Mouse (Mus musculus) thymus, adult 2 months (tissue): ENCODE measurements around the gene Bdkrb2.

Experiments
- CTCF ChIP-seq: fragments of 200-500 bp; IDR thresholded peaks from 2 replicates; pipeline ENCODE4 v1.5.1; 2012; ENCODE audit warnings: mild to moderate bottlenecking, control low read depth, low read length, moderate library complexity, borderline replicate concordance; ENCODE audit not compliant: control insufficient read depth, poor library complexity, insufficient read depth; ENCODE audit errors: extremely low read depth
- POLR2A ChIP-seq: fragments of 200-500 bp; IDR thresholded peaks from 2 replicates; pipeline ENCODE4 v1.6.1; 2012; ENCODE audit warnings: mild to moderate bottlenecking, low read length, control low read depth, moderate library complexity; ENCODE audit not compliant: control insufficient read depth, poor library complexity, insufficient read depth; ENCODE audit errors: extremely low read depth

DNA sequence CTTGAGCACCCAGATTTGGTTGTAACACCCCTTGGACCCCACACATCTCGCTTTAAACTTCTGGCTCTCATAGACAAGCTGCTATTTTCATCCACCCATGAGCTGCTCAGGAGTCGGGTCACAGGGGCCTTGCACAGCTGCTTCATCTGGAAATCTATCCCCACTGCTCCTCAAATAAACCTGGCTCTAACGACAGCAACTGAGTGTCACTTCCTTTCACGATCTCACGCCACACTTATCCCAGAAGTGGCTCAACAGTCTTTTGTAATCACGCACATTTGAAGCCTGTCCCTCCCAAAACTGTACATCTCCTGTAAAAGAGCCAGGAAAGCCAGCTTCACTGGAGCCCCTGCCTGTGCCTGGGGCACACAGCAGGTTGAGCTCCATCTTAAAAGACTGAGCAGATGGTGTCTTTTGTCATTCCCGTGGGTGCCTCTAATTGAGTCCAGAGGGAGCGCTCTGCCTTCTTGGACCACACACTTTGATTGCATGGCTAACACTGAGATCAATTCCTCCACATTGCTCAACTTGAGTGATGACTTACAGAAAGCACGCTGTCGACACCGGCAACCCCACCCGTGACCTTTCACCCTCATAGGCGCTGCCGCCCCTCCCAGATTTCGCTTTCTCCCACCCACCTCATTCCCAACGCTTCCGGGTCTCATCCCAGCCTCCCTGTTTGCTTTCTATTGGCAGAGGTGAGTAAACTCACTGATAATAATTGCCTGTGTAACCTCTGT is 17.2 kb upstream of the Bdkrb2 start:
- TF ChIP-seq CTCF (no peak), POLR2A (no peak)
